Mouse (Mus musculus): ENCODE data around the gene Gm6871.
"Not testable (repeated sequence)": the region's sequence is repeated elsewhere in the genome, so short reads cannot be mapped to it uniquely, and the experiment has no call there.

- not testable (repeated sequence) for TF ChIP-seq CTCF, EP300 (IDR thresholded peaks at IDR 0.05; ENCODE audit: low read depth)
These were observed at the start of gene Gm6871 for GRCm38 (mm10) chr7:41573562-41573961.

Data from liver, embryonic 14.5 days (tissue).